Mouse (Mus musculus) heart, postnatal 0 days (tissue): ENCODE data around the gene Bcor. TPM values are rescaled to one million over a fixed set of nuclear protein-coding genes. Genes with fewer than 3 reads are reported as not detected.

ENCODE experiments used
- ATAC-seq: fragments of 200-750 bp; cut with Nextera tagmentation; 2 replicates; pipeline ENCODE4 v1.8.0; 2017; ENCODE audit warnings: low read depth, moderate number of reproducible peaks, moderate library complexity; ENCODE audit not compliant: insufficient read depth
- DNase-seq: peaks from one replicate; pipeline ENCODE4 v3.0.0-alpha.2; 2016; ENCODE audit warnings: low spot score
- H3K27ac ChIP-seq: fragments of 300-500 bp; sonication (generic); 2 replicates; pipeline ENCODE4 v1.5.1; 2014; ENCODE audit warnings: low read depth, mild to moderate bottlenecking
- H3K27me3 ChIP-seq: fragments of 300-500 bp; sonication (generic); 2 replicates; pipeline ENCODE4 v1.6.1; 2014; ENCODE audit warnings: low read length, mixed read lengths; ENCODE audit not compliant: control insufficient read depth, insufficient read depth
- H3K36me3 ChIP-seq: fragments of 300-500 bp; sonication (generic); replicated peaks from 2 replicates; pipeline ENCODE4 v1.6.1; 2014; ENCODE audit warnings: low read length, mixed read lengths; ENCODE audit not compliant: control insufficient read depth, insufficient read depth
- H3K4me1 ChIP-seq: fragments of 300-500 bp; sonication (generic); 2 replicates; pipeline ENCODE4 v1.6.1; 2014; ENCODE audit warnings: antibody characterized with exemption; ENCODE audit not compliant: control insufficient read depth, insufficient read depth
- H3K4me2 ChIP-seq: fragments of 300-500 bp; sonication (generic); 2 replicates; pipeline ENCODE4 v1.6.1; 2014; ENCODE audit warnings: low read depth, mild to moderate bottlenecking, low read length, moderate library complexity
- H3K4me3 ChIP-seq: fragments of 300-500 bp; sonication (generic); 2 replicates; pipeline ENCODE4 v1.5.1; 2014; ENCODE audit warnings: low read depth, low read length
- H3K9ac ChIP-seq: fragments of 300-500 bp; sonication (generic); replicated peaks from 2 replicates; pipeline ENCODE4 v1.6.1; 2014; ENCODE audit warnings: low read depth, low read length, mixed read lengths
- H3K9me3 ChIP-seq: fragments of 300-500 bp; sonication (generic); replicated peaks from 2 replicates; pipeline ENCODE4 v1.6.1; 2016; ENCODE audit warnings: low read length; ENCODE audit not compliant: control insufficient read depth
- CTCF ChIP-seq: IDR thresholded peaks from 2 replicates; pipeline ENCODE4 v1.5.1; 2016; ENCODE audit warnings: antibody characterized with exemption, control low read depth, low read depth
- EP300 ChIP-seq: IDR thresholded peaks from 2 replicates; pipeline ENCODE4 v1.6.1; 2016; ENCODE audit warnings: antibody characterized with exemption, low read depth
- WGBS: fragments of 180-500 bp; shearing (Covaris S2); extraction: QIAGEN DNeasy Blood & Tissue Kit; methylation state at CpG from one replicate; pipeline ENCODE4 v1.1.7; 2014; 5-methylcytosine and 5-hydroxymethylcytosine counted together
- polyA plus RNA-seq: library from polyadenylated mRNA; unstranded; fragments of >200 nt; fragmentation: Nextera tagmentation; extraction: Ambion mirVana; gene quantifications from 2 replicates; pipeline ENCODE4 v1.2.1, GENCODE M21; 2015
- total RNA-seq: library from RNA; depleted of rRNA; stranded (reverse); fragments of >200 nt; gene quantifications from 2 replicates; pipeline ENCODE4 v1.2.3, GENCODE M21; 2014; ENCODE audit warnings: low replicate concordance; rRNA removed

Bcor gene
- 25.7 and 35.5 TPM in 2 replicates for total RNA-seq
- 8.9 and 10.1 TPM in 2 replicates for polyA plus RNA-seq

GRCm38 (mm10) chrX:12159981-12160656 is at the start of gene Bcor:
Bcor (minus strand) TSS chrX:12160355.
- Histone ChIP-seq H3K9ac (peak within 1 kb of the TSS; percentile 60), H3K36me3 (no peaks in the 10 kb centered on the region), H3K4me3 (peak within 1 kb of the TSS; percentile 54), H3K4me2 (peak within 1 kb of the TSS; percentile 83), H3K9me3 (no peaks in the 10 kb centered on the region), H3K27ac (peak within 1 kb of the TSS; percentile 90), H3K27me3 (no peaks in the 10 kb centered on the region), H3K4me1 (0 out of 2 replicates have a peak, but pooled peaks cover 9% of the 10 kb centered on the region)
- peak; percentile 46 for DNase-seq
- WGBS, result 6% methylated on average over 52 of the region's 56 CpGs
- peak; percentile 40 for ATAC-seq
- no peak; the same call in 1 of the 2 replicates for TF ChIP-seq EP300
- TF ChIP-seq CTCF, result peak; percentile 12; the same call in 1 of the 2 replicates

GRCm38 (mm10) chrX:12202951-12203350 is 42.8 kb upstream of the Bcor start:
- no peaks in the 10 kb centered on the region for H3K36me3 ChIP-seq
- 79% methylated on average over 3 of the region's 3 CpGs for WGBS
- no peaks in the 10 kb centered on the region for H3K4me1 ChIP-seq
- H3K9me3 ChIP-seq, result no peaks in the 10 kb centered on the region
- no peak overlapping the region for H3K9ac ChIP-seq
- no peak overlapping the region for H3K4me2 ChIP-seq
- H3K4me3 ChIP-seq, result no peak overlapping the region
- DNase-seq (no peak), ATAC-seq (no peak)
- TF ChIP-seq EP300 (no peak), CTCF (no peak)
- no peaks in the 10 kb centered on the region for H3K27me3 ChIP-seq
- no peak overlapping the region; the same call in 1 of the 2 replicates for H3K27ac ChIP-seq

GRCm38 (mm10) chrX:12201111-12201510 is 41.0 kb upstream of the Bcor start:
- Histone ChIP-seq H3K9me3 (no peaks in the 10 kb centered on the region), H3K9ac (no peak overlapping the region), H3K27ac (no peak overlapping the region), H3K4me3 (no peak overlapping the region), H3K36me3 (no peaks in the 10 kb centered on the region), H3K4me2 (no peak overlapping the region), H3K27me3 (no peaks in the 10 kb centered on the region), H3K4me1 (no peaks in the 10 kb centered on the region)
- 84% methylated on average over 3 of the region's 3 CpGs for WGBS
- TF ChIP-seq EP300, result no peak
- TF ChIP-seq CTCF, result no peak
- DNase-seq (no peak), ATAC-seq (no peak)

- no peak for DNase-seq
- 67% methylated on average over 11 of the region's 11 CpGs for WGBS
These were observed 35.2 kb upstream of the Bcor start for GRCm38 (mm10) chrX:12195234-12195919.

GRCm38 (mm10) chrX:12192343-12192742 is 32.2 kb upstream of the Bcor start:
- Histone ChIP-seq H3K27ac (no peak overlapping the region), H3K27me3 (no peaks in the 10 kb centered on the region), H3K4me1 (no peaks in the 10 kb centered on the region), H3K9ac (no peak overlapping the region), H3K9me3 (no peaks in the 10 kb centered on the region), H3K36me3 (no peaks in the 10 kb centered on the region), H3K4me3 (no peak overlapping the region), H3K4me2 (no peak overlapping the region)
- TF ChIP-seq EP300 (no peak), CTCF (no peak)
- 52% methylated on average over 2 of the region's 2 CpGs for WGBS
- DNase-seq, result no peak
- no peak for ATAC-seq

More at GRCm38 (mm10) chrX:12195234-12195919, 35.2 kb upstream of the Bcor start:
- no peaks in the 10 kb centered on the region for H3K27me3 ChIP-seq
- no peak overlapping the region for H3K4me3 ChIP-seq
- H3K4me1 ChIP-seq, result no peaks in the 10 kb centered on the region
- no peak overlapping the region for H3K9ac ChIP-seq
- ATAC-seq, result no peak
- H3K36me3 ChIP-seq, result no peaks in the 10 kb centered on the region
- no peak overlapping the region for H3K4me2 ChIP-seq
- TF ChIP-seq EP300, result no peak
- TF ChIP-seq CTCF, result no peak
- H3K27ac ChIP-seq, result no peak overlapping the region
- no peaks in the 10 kb centered on the region for H3K9me3 ChIP-seq
